Mouse (Mus musculus): ENCODE results near the gene Med25. TPM values are rescaled to one million over a fixed set of nuclear protein-coding genes. Genes with fewer than 3 reads are reported as not detected.

Med25 gene
- 133 and 233 TPM in 2 replicates for polyA plus RNA-seq (2012; rRNA removed)

GRCm38 (mm10) chr7:44892276-44892921 is at the start of gene Med25:
Med25 (minus strand) TSS chr7:44892712.
- H3K4me1 ChIP-seq (ENCODE audit: control insufficient read depth, insufficient read depth, low read length) = peaks cover 10% of the 10 kb centered on the region
- peak within 1 kb of the TSS; percentile 89 for H3K4me3 ChIP-seq (replicated peaks; ENCODE audit: extremely low read depth, low read depth, low read length)
- TF ChIP-seq CTCF (IDR thresholded peaks at IDR 0.05; ENCODE audit: insufficient read depth, low read length) (no peak), POLR2A (IDR thresholded peaks at IDR 0.05; ENCODE audit: borderline replicate concordance, extremely low read depth, low read depth, low read length) (peak; percentile 71)
- under 1% methylated on average over 56 of the region's 56 CpGs for WGBS
- peak; percentile 88 for DNase-seq

GRCm38 (mm10) chr7:44938680-44939079 is 46.2 kb upstream of the Med25 start:
- H3K4me1 ChIP-seq (ENCODE audit: control insufficient read depth, insufficient read depth, low read length) = no peaks in the 10 kb centered on the region
- no peak for DNase-seq
- H3K4me3 ChIP-seq (replicated peaks; ENCODE audit: extremely low read depth, low read depth, low read length) = no peak overlapping the region
- TF ChIP-seq POLR2A (IDR thresholded peaks at IDR 0.05; ENCODE audit: borderline replicate concordance, extremely low read depth, low read depth, low read length) (no peak), CTCF (IDR thresholded peaks at IDR 0.05; ENCODE audit: insufficient read depth, low read length) (no peak)
- 86% methylated on average over 4 of the region's 4 CpGs for WGBS

- DNase-seq = peak; percentile 99
- H3K4me3 ChIP-seq (replicated peaks; ENCODE audit: extremely low read depth, low read depth, low read length) = peak within 1 kb of the TSS; percentile 86
- under 1% methylated on average over 83 of the region's 84 CpGs for WGBS
- peaks cover 2% of the 10 kb centered on the region; the same call in 1 of the 2 replicates for H3K4me1 ChIP-seq (ENCODE audit: control insufficient read depth, insufficient read depth, low read length)
- TF ChIP-seq CTCF (IDR thresholded peaks at IDR 0.05; ENCODE audit: insufficient read depth, low read length) (no peak), POLR2A (IDR thresholded peaks at IDR 0.05; ENCODE audit: borderline replicate concordance, extremely low read depth, low read depth, low read length) (peak; percentile 88; the same call in 1 of the 2 replicates)
Observed at GRCm38 (mm10) chr7:44929204-44930151, 37.0 kb upstream of the Med25 start, which contains the start of gene Ap2a1. Ap2a1 (minus strand) TSS chr7:44929496.

- peak overlapping the region; percentile 86 for H3K4me3 ChIP-seq (replicated peaks; ENCODE audit: extremely low read depth, low read depth, low read length)
- DNase-seq = no peak
- H3K4me1 ChIP-seq (ENCODE audit: control insufficient read depth, insufficient read depth, low read length) = peaks cover 2% of the 10 kb centered on the region; the same call in 1 of the 2 replicates
- WGBS = 4% methylated on average over 1 of the region's 1 CpGs
- no peak for TF ChIP-seq CTCF (IDR thresholded peaks at IDR 0.05; ENCODE audit: insufficient read depth, low read length)
- no peak for TF ChIP-seq POLR2A (IDR thresholded peaks at IDR 0.05; ENCODE audit: borderline replicate concordance, extremely low read depth, low read depth, low read length)
Observed at GRCm38 (mm10) chr7:44928570-44928969, 36.1 kb upstream of the Med25 start.

- H3K4me1 ChIP-seq (ENCODE audit: control insufficient read depth, insufficient read depth, low read length) = peaks cover 2% of the 10 kb centered on the region; the same call in 1 of the 2 replicates
- no peak for TF ChIP-seq POLR2A (IDR thresholded peaks at IDR 0.05; ENCODE audit: borderline replicate concordance, extremely low read depth, low read depth, low read length)
- TF ChIP-seq CTCF (IDR thresholded peaks at IDR 0.05; ENCODE audit: insufficient read depth, low read length) = peak; percentile 42
- 67% methylated on average over 3 of the region's 3 CpGs for WGBS
- DNase-seq = no peak
- no peak overlapping the region for H3K4me3 ChIP-seq (replicated peaks; ENCODE audit: extremely low read depth, low read depth, low read length)
Observed at GRCm38 (mm10) chr7:44925468-44925867, 33.0 kb upstream of the Med25 start.

- no peak for TF ChIP-seq POLR2A (IDR thresholded peaks at IDR 0.05; ENCODE audit: borderline replicate concordance, extremely low read depth, low read depth, low read length)
- no peak for TF ChIP-seq CTCF (IDR thresholded peaks at IDR 0.05; ENCODE audit: insufficient read depth, low read length)
Observed at GRCm38 (mm10) chr7:44922530-44922929, 30.0 kb upstream of the Med25 start.

GRCm38 (mm10) chr7:44919127-44919526 is 26.6 kb upstream of the Med25 start:
- H3K4me1 ChIP-seq (ENCODE audit: control insufficient read depth, insufficient read depth, low read length) = peaks cover 17% of the 10 kb centered on the region
- TF ChIP-seq CTCF (IDR thresholded peaks at IDR 0.05; ENCODE audit: insufficient read depth, low read length) = no peak
- no peak overlapping the region for H3K4me3 ChIP-seq (replicated peaks; ENCODE audit: extremely low read depth, low read depth, low read length)
- 83% methylated on average over 5 of the region's 5 CpGs for WGBS
- DNase-seq = no peak

More at GRCm38 (mm10) chr7:44922530-44922929, 30.0 kb upstream of the Med25 start:
- DNase-seq = no peak
- Histone ChIP-seq H3K4me1 (ENCODE audit: control insufficient read depth, insufficient read depth, low read length) (peaks cover 7% of the 10 kb centered on the region), H3K4me3 (replicated peaks; ENCODE audit: extremely low read depth, low read depth, low read length) (no peak overlapping the region)

GRCm38 (mm10) chr7:44918219-44918618 is 25.7 kb upstream of the Med25 start:
- DNase-seq = no peak
- TF ChIP-seq POLR2A (IDR thresholded peaks at IDR 0.05; ENCODE audit: borderline replicate concordance, extremely low read depth, low read depth, low read length) = no peak
- no peak for TF ChIP-seq CTCF (IDR thresholded peaks at IDR 0.05; ENCODE audit: insufficient read depth, low read length)
- Histone ChIP-seq H3K4me1 (ENCODE audit: control insufficient read depth, insufficient read depth, low read length) (peaks cover 17% of the 10 kb centered on the region), H3K4me3 (replicated peaks; ENCODE audit: extremely low read depth, low read depth, low read length) (no peak overlapping the region)
- WGBS = 39% methylated on average over 3 of the region's 3 CpGs

GRCm38 (mm10) chr7:44916881-44917280 is 24.4 kb upstream of the Med25 start:
- no peak for DNase-seq
- no peak overlapping the region for H3K4me3 ChIP-seq (replicated peaks; ENCODE audit: extremely low read depth, low read depth, low read length)
- peaks cover 17% of the 10 kb centered on the region for H3K4me1 ChIP-seq (ENCODE audit: control insufficient read depth, insufficient read depth, low read length)
- 84% methylated on average over 4 of the region's 4 CpGs for WGBS
- TF ChIP-seq CTCF (IDR thresholded peaks at IDR 0.05; ENCODE audit: insufficient read depth, low read length) (no peak), POLR2A (IDR thresholded peaks at IDR 0.05; ENCODE audit: borderline replicate concordance, extremely low read depth, low read depth, low read length) (no peak)

Data from lung, adult 2 months (tissue).